12 mouse cellular contexts compared by ENCODE assay signal in genomic region chr2:161961179-161962163, GRCm38 (mm10).
DNase-seq lines count a peak whose midpoint lies in the region; ATAC-seq and TF ChIP-seq lines count a peak whose summit lies in the region.
"Had no signal": no experiment of that assay in that cellular context is flagged by ENCODE, and none has a peak within 500 bp of the region (broad histone marks: within the 10 kb centered on the region; RNA-seq: fewer than 3 reads in every experiment).

No protein-coding gene starts in this region.

- no peak overlapping the region for H3K9ac ChIP-seq in neural tube, embryonic 15.5 days (replicated peaks)
- no peak overlapping the region for H3K9ac ChIP-seq in heart, embryonic 11.5 days (ENCODE audit: low read depth, low read length)
- H3K9ac ChIP-seq: heart, embryonic 13.5 days; lung, embryonic 14.5 days had no signal

- H3K9me3 ChIP-seq in neural tube, embryonic 15.5 days (replicated peaks) = no peaks in the 10 kb centered on the region
- no peaks in the 10 kb centered on the region for H3K9me3 ChIP-seq in heart, embryonic 11.5 days (replicated peaks; ENCODE audit: control insufficient read depth, low read length)
- H3K9me3 ChIP-seq: heart, embryonic 13.5 days had no signal

- no peak overlapping the region for H3K4me3 ChIP-seq in cerebellum, adult 2 months (replicated peaks; ENCODE audit: insufficient read depth, low read depth, low read length)
- no peak overlapping the region for H3K4me3 ChIP-seq in neural tube, embryonic 15.5 days (replicated peaks)
- no peak overlapping the region for H3K4me3 ChIP-seq in heart, embryonic 11.5 days (ENCODE audit: low read depth, low read length)
- H3K4me3 ChIP-seq: heart, embryonic 13.5 days had no signal

- TF ChIP-seq POLR2A in cerebellum, adult 2 months (IDR thresholded peaks at IDR 0.05; ENCODE audit: borderline replicate concordance, insufficient read depth, low read length) = no peak

- peak; percentile 3 for DNase-seq in kidney, adult 11 months
- no peak for DNase-seq in kidney, postnatal 4 days
- peak; percentile 9 for DNase-seq in ovary, postnatal 14 days (ENCODE audit: low spot score)
- no peak for DNase-seq in ovary, adult 18-20 months (ENCODE audit: low spot score)
- DNase-seq in cerebellum, adult 2 months = peak; percentile 80 to 88
- DNase-seq: adrenal gland, postnatal 25 days; lung, embryonic 14.5 days had no signal

- ATAC-seq in neural tube, embryonic 15.5 days (ENCODE audit: low FRiP score) = no peak
- no peak for ATAC-seq in activated CD4-positive, CD25-positive, alpha-beta regulatory T cell, adult 4 months
- no peak for ATAC-seq in heart, embryonic 11.5 days (replicated peaks; ENCODE audit: insufficient number of reproducible peaks, low FRiP score, low TSS enrichment)

- 17% methylated on average over 7 of the region's 7 CpGs for WGBS in cerebellum, adult 2 months
- 51% methylated on average over 7 of the region's 7 CpGs for WGBS in neural tube, embryonic 15.5 days
- WGBS in heart, embryonic 11.5 days (ENCODE audit: insufficient replicate concordance) = 80% methylated on average over 7 of the region's 7 CpGs

- H3K4me2 ChIP-seq in neural tube, embryonic 15.5 days = no peak overlapping the region
- H3K4me2 ChIP-seq in heart, embryonic 11.5 days = no peak overlapping the region
- H3K4me2 ChIP-seq: heart, embryonic 13.5 days; lung, embryonic 14.5 days had no signal

- no peaks in the 10 kb centered on the region for H3K36me3 ChIP-seq in neural tube, embryonic 15.5 days
- no peaks in the 10 kb centered on the region for H3K36me3 ChIP-seq in heart, embryonic 11.5 days (ENCODE audit: control insufficient read depth, insufficient read depth, low read length)
- H3K36me3 ChIP-seq: heart, embryonic 13.5 days had no signal

- H3K4me1 ChIP-seq in cerebellum, adult 2 months (ENCODE audit: control insufficient read depth, insufficient read depth, low read length) = peaks cover 2% of the 10 kb centered on the region; the same call in 1 of the 2 replicates
- peaks cover 9% of the 10 kb centered on the region for H3K4me1 ChIP-seq in neural tube, embryonic 15.5 days
- no peaks in the 10 kb centered on the region for H3K4me1 ChIP-seq in heart, embryonic 11.5 days (ENCODE audit: control insufficient read depth, insufficient read depth, low read length)
- H3K4me1 ChIP-seq: heart, embryonic 13.5 days had no signal

- H3K27ac ChIP-seq in cerebellum, adult 2 months (ENCODE audit: insufficient read depth, low read length) = no peak overlapping the region
- peak overlapping the region; percentile 54 for H3K27ac ChIP-seq in neural tube, embryonic 15.5 days (replicated peaks)
- no peak overlapping the region for H3K27ac ChIP-seq in heart, embryonic 11.5 days (ENCODE audit: low read depth, low read length)
- H3K27ac ChIP-seq: heart, embryonic 13.5 days; stomach, postnatal 0 days had no signal

- H3K27me3 ChIP-seq in cerebellum, adult 2 months (ENCODE audit: control insufficient read depth, insufficient read depth, low read length) = no peaks in the 10 kb centered on the region
- H3K27me3 ChIP-seq in neural tube, embryonic 15.5 days (replicated peaks) = no peaks in the 10 kb centered on the region
- H3K27me3 ChIP-seq in heart, embryonic 11.5 days (ENCODE audit: control insufficient read depth, insufficient read depth, low read length) = no peaks in the 10 kb centered on the region
- H3K27me3 ChIP-seq: heart, embryonic 13.5 days had no signal

- TF ChIP-seq CTCF in cerebellum, adult 2 months (IDR thresholded peaks at IDR 0.05; ENCODE audit: borderline replicate concordance, insufficient read depth, low read depth, low read length) = no peak

Comparison
In these comparisons a context has a peak if more than half of its experiments do, and no peak if none do; other contexts are left out.
1. DNase-seq: peak in kidney, adult 11 months (single experiment), ovary, postnatal 14 days (single experiment) and cerebellum, adult 2 months (2 of 2); none in kidney, postnatal 4 days (0 of 2) and ovary, adult 18-20 months (single experiment).